Mouse (Mus musculus): ENCODE results near the gene Iqcc.

- TF ChIP-seq POLR2A (IDR thresholded peaks at IDR 0.05; ENCODE audit: low read depth, low read length) (no peak), CTCF (IDR thresholded peaks at IDR 0.05; ENCODE audit: extremely low read depth, insufficient read depth, insufficient read length, insufficient replicate concordance) (no peak)
Observed at GRCm38 (mm10) chr4:129570028-129570427, 48.9 kb downstream of the Iqcc start.

All from spleen, adult 2 months (tissue).